Mouse (Mus musculus): ENCODE measurements around the gene Slc38a1.

GRCm38 (mm10) chr15:96591876-96592417 lies 50.8 kb downstream of the Slc38a1 start:
- no peak for TF ChIP-seq POLR2A (IDR thresholded peaks at IDR 0.05; ENCODE audit: control insufficient read depth, extremely low read depth, insufficient read depth, low read length, poor library complexity)
- TF ChIP-seq CTCF (IDR thresholded peaks at IDR 0.05; ENCODE audit: borderline replicate concordance, control insufficient read depth, extremely low read depth, insufficient read depth, low read length, poor library complexity), result no peak

Data from thymus, adult 2 months (tissue).